In genomic region chr4:132514555-132515135, GRCm38 (mm10) we compare ENCODE assay signal across 8 mouse cellular contexts. TPM values are rescaled to one million over a fixed set of nuclear protein-coding genes. Genes with fewer than 3 reads are reported as not detected.
DNase-seq lines count a peak whose midpoint lies in the region; ATAC-seq and TF ChIP-seq lines count a peak whose summit lies in the region.

No protein-coding gene starts in this region.

- peak; percentile 70 for TF ChIP-seq RAD21 in CH12.LX (IDR thresholded peaks at IDR 0.05; ENCODE audit: low read depth, low read length)

- dilution Hi-C loops in CH12.LX (cut with MboI; ENCODE audit: extremely low pct_ligation_motif_present, extremely low pct_unique_long_range_greater_than_20kb, low sequenced_read_pairs) = no loop called here

- no peaks in the 10 kb centered on the region for H3K9me3 ChIP-seq in CH12.LX (replicated peaks; ENCODE audit: low read length)
- H3K9me3 ChIP-seq in forebrain, embryonic 11.5 days (ENCODE audit: control insufficient read depth, low read length) = no peaks in the 10 kb centered on the region
- no peaks in the 10 kb centered on the region for H3K9me3 ChIP-seq in heart, postnatal 0 days (replicated peaks; ENCODE audit: control insufficient read depth, low read length)

- H3K9ac ChIP-seq in CH12.LX (ENCODE audit: insufficient read depth, low read depth) = peak overlapping the region; percentile 99
- H3K9ac ChIP-seq in forebrain, embryonic 11.5 days (ENCODE audit: low read length) = peak overlapping the region; percentile 45
- peak overlapping the region; percentile 37 for H3K9ac ChIP-seq in heart, postnatal 0 days (replicated peaks; ENCODE audit: low read depth, low read length)

- H3K36me3 ChIP-seq in CH12.LX (replicated peaks in 1 of 2; ENCODE audit: control insufficient read depth in 1 of 2, insufficient read depth in 1 of 2, low read length in 1 of 2) = no peaks in the 10 kb centered on the region
- no peaks in the 10 kb centered on the region for H3K36me3 ChIP-seq in forebrain, embryonic 11.5 days (ENCODE audit: control insufficient read depth, insufficient read depth, low read length)
- H3K36me3 ChIP-seq in heart, postnatal 0 days (replicated peaks; ENCODE audit: control insufficient read depth, insufficient read depth, low read length) = no peaks in the 10 kb centered on the region

- H3K4me1 ChIP-seq in CH12.LX (ENCODE audit: control insufficient read depth in 1 of 2, insufficient read depth in 2 of 2) = peaks cover 3 to 33% of the 10 kb centered on the region in 2 experiments
- H3K4me1 ChIP-seq in forebrain, embryonic 11.5 days (replicated peaks; ENCODE audit: control insufficient read depth, insufficient read depth, low read length) = 0 out of 2 replicates have a peak, but pooled peaks cover 2% of the 10 kb centered on the region
- H3K4me1 ChIP-seq in heart, postnatal 0 days (ENCODE audit: control insufficient read depth, insufficient read depth) = peaks cover 8% of the 10 kb centered on the region; the same call in 1 of the 2 replicates
- H3K4me1 ChIP-seq in lung, adult 2 months (ENCODE audit: control insufficient read depth, insufficient read depth, low read length) = peaks cover 9% of the 10 kb centered on the region

- WGBS in forebrain, embryonic 11.5 days = 1% methylated on average over 21 of the region's 21 CpGs
- WGBS in heart, postnatal 0 days = 2% methylated on average over 21 of the region's 21 CpGs
- WGBS in lung, adult 2 months = 2% methylated on average over 21 of the region's 21 CpGs

- peak; percentile 69 to 74 for TF ChIP-seq CTCF in CH12.LX (conservative IDR thresholded peaks at IDR 0.05 in 1 of 2, IDR thresholded peaks at IDR 0.05 in 1 of 2; ENCODE audit: low read depth in 2 of 2, low read length in 2 of 2)
- TF ChIP-seq CTCF in heart, postnatal 0 days (IDR thresholded peaks at IDR 0.05; ENCODE audit: low read depth) = peak; percentile 82
- peak; percentile 75 for TF ChIP-seq CTCF in lung, adult 2 months (IDR thresholded peaks at IDR 0.05; ENCODE audit: insufficient read depth, low read length)

- DNase-seq in CH12.LX (ENCODE audit: extremely low read depth) = peak; percentile 88
- peak; percentile 87 for DNase-seq in c-Kit-positive CD71-positive TER-119-negative erythroid progenitor cells, embryonic 14.5 days (ENCODE audit: low read depth)
- DNase-seq in forebrain, embryonic 11.5 days (ENCODE audit: low spot score) = peak; percentile 92
- DNase-seq in heart, postnatal 0 days (ENCODE audit: low spot score) = peak; percentile 81
- DNase-seq in kidney, postnatal 36 days = peak; percentile 87 to 95
- peak; percentile 82 for DNase-seq in lung, adult 2 months
- peak; percentile 77 for DNase-seq in testis, postnatal 14 days (ENCODE audit: low spot score)

- in situ Hi-C loops in CH12.LX (cut with MboI; ENCODE audit: low pct_ligation_motif_present, low pct_unique_long_range_greater_than_20kb, low sequenced_read_pairs) = loop anchor here (5.0 to 25.0 kb wide), 3 partner anchors 102 to 427 kb away; partner anchors contain the start of genes Epb41 and Rab42

- 0 out of 2 replicates have a peak, but pooled peaks have one; percentile 23 for ATAC-seq in forebrain, embryonic 11.5 days (replicated peaks; ENCODE audit: low FRiP score)
- peak; percentile 31 for ATAC-seq in heart, postnatal 0 days (ENCODE audit: insufficient read depth, low read depth)
- ATAC-seq in neutrophil, adult 5-6 weeks (ENCODE audit: extremely low read depth, insufficient number of reproducible peaks, low FRiP score, poor library complexity, severe bottlenecking) = peak; percentile 27; the same call in 1 of the 2 replicates

- peak overlapping the region; percentile 52 to 64 (median 63) for H3K4me3 ChIP-seq in CH12.LX (replicated peaks in 1 of 3; ENCODE audit: low read depth in 2 of 3, low read length in 2 of 3, poor library complexity in 1 of 3)
- H3K4me3 ChIP-seq in forebrain, embryonic 11.5 days (ENCODE audit: low read depth, low read length) = peak overlapping the region; percentile 41
- peak overlapping the region; percentile 57 for H3K4me3 ChIP-seq in heart, postnatal 0 days (ENCODE audit: low read depth, low read length)
- peak overlapping the region; percentile 63 for H3K4me3 ChIP-seq in lung, adult 2 months (replicated peaks; ENCODE audit: extremely low read depth, low read depth, low read length)

- no peak for TF ChIP-seq EP300 in CH12.LX (IDR thresholded peaks at IDR 0.05; ENCODE audit: low read length)
- TF ChIP-seq EP300 in heart, postnatal 0 days (IDR thresholded peaks at IDR 0.05; ENCODE audit: low read depth) = peak; percentile 34; the same call in 1 of the 2 replicates

- H3K27me3 ChIP-seq in CH12.LX (replicated peaks) = no peaks in the 10 kb centered on the region
- H3K27me3 ChIP-seq in forebrain, embryonic 11.5 days (ENCODE audit: control insufficient read depth, insufficient read depth, low read length) = no peaks in the 10 kb centered on the region
- H3K27me3 ChIP-seq in heart, postnatal 0 days (ENCODE audit: control insufficient read depth, insufficient read depth, low read length) = no peaks in the 10 kb centered on the region

- peaks cover 5% of the 10 kb centered on the region for H3K79me2 ChIP-seq in CH12.LX (replicated peaks; ENCODE audit: control insufficient read depth, extremely low read depth, insufficient read depth, poor library complexity, severe bottlenecking)

- no peak for TF ChIP-seq POLR2A in CH12.LX (IDR thresholded peaks at IDR 0.05; ENCODE audit: low read depth, low read length)
- TF ChIP-seq POLR2A in lung, adult 2 months (IDR thresholded peaks at IDR 0.05; ENCODE audit: borderline replicate concordance, extremely low read depth, low read depth, low read length) = no peak

- H3K4me2 ChIP-seq in CH12.LX (ENCODE audit: insufficient read depth, low read depth, poor library complexity, severe bottlenecking) = peak overlapping the region; percentile 84
- H3K4me2 ChIP-seq in forebrain, embryonic 11.5 days (ENCODE audit: low read depth, low read length, severe bottlenecking) = peak overlapping the region; percentile 85
- peak overlapping the region; percentile 87 for H3K4me2 ChIP-seq in heart, postnatal 0 days (ENCODE audit: low read depth, low read length)

- peak overlapping the region; percentile 95 for H3K27ac ChIP-seq in CH12.LX (ENCODE audit: insufficient read depth, low read depth)
- no peak overlapping the region for H3K27ac ChIP-seq in forebrain, embryonic 11.5 days (ENCODE audit: low read depth, low read length)
- H3K27ac ChIP-seq in heart, postnatal 0 days (ENCODE audit: low read depth) = peak overlapping the region; percentile 84

TF ChIP-seq in CH12.LX, 34 proteins besides CTCF, POLR2A, EP300 and RAD21 (continues in another document):
- peak; percentile 11; the same call in 1 of the 2 replicates for TF ChIP-seq MEF2A (IDR thresholded peaks at IDR 0.05; ENCODE audit: borderline replicate concordance, low read depth, low read length)
- TF ChIP-seq CHD1 (IDR thresholded peaks at IDR 0.05; ENCODE audit: low read depth, low read length) = peak; percentile 95; the same call in 1 of the 2 replicates
- TF ChIP-seq SMC3 (IDR thresholded peaks at IDR 0.05; ENCODE audit: low read depth, low read length) = peak; percentile 61

RNA-seq across cellular contexts. Expression of gene Sesn2, which starts 4.3 kb away (rescaled TPM):
- total RNA-seq in CH12.LX (2012; rRNA removed) (44.3 and 68.1 TPM in 2 replicates), CH12.LX (2014; rRNA removed) (35.4 and 35.6 TPM in 2 replicates)
- polyA plus RNA-seq in CH12.LX (2012; ENCODE audit: insufficient read length, low read depth) = 31.5 and 40.1 TPM in 2 replicates
- 9.4 and 9.5 TPM in 2 replicates for polyA plus RNA-seq in forebrain, embryonic 11.5 days (2014; fragmentation: Nextera tagmentation; extraction: Ambion mirVana)
- total RNA-seq in heart, postnatal 0 days (2014; rRNA removed; ENCODE audit: low replicate concordance) = 6.2 and 8.9 TPM in 2 replicates
- polyA plus RNA-seq in heart, postnatal 0 days (2015; fragmentation: Nextera tagmentation; extraction: Ambion mirVana) = 5.0 and 5.2 TPM in 2 replicates
- 11.5 and 14.1 TPM in 2 replicates for polyA plus RNA-seq in lung, adult 2 months (2012; rRNA removed)
- 30.6 and 33.4 TPM in 2 replicates for total RNA-seq in neutrophil, adult 5-6 weeks (2017)

RNA-seq across cellular contexts. Expression of gene Atpif1, which starts 18.8 kb away (rescaled TPM):
- total RNA-seq in CH12.LX (2012; rRNA removed) (263 and 292 TPM in 2 replicates), CH12.LX (2014; rRNA removed) (342 and 353 TPM in 2 replicates)
- 397 TPM in 2 replicates for polyA plus RNA-seq in CH12.LX (2012; ENCODE audit: insufficient read length, low read depth)
- polyA plus RNA-seq in forebrain, embryonic 11.5 days (2014; fragmentation: Nextera tagmentation; extraction: Ambion mirVana) = 905 and 906 TPM in 2 replicates
- 340 and 524 TPM in 2 replicates for total RNA-seq in heart, postnatal 0 days (2014; rRNA removed; ENCODE audit: low replicate concordance)
- 2,178 and 2,289 TPM in 2 replicates for polyA plus RNA-seq in heart, postnatal 0 days (2015; fragmentation: Nextera tagmentation; extraction: Ambion mirVana)
- 68.3 and 93.0 TPM in 2 replicates for polyA plus RNA-seq in lung, adult 2 months (2012; rRNA removed)
- total RNA-seq in neutrophil, adult 5-6 weeks (2017) = 127 and 138 TPM in 2 replicates

RNA-seq across cellular contexts. Expression of gene Dnajc8, which starts 20.7 kb away (rescaled TPM):
- total RNA-seq in CH12.LX (2012; rRNA removed) = 117 and 129 TPM in 2 replicates
- total RNA-seq in CH12.LX (2014; rRNA removed) = 187 and 189 TPM in 2 replicates
- 319 and 325 TPM in 2 replicates for polyA plus RNA-seq in CH12.LX (2012; ENCODE audit: insufficient read length, low read depth)
- polyA plus RNA-seq in forebrain, embryonic 11.5 days (2014; fragmentation: Nextera tagmentation; extraction: Ambion mirVana) = 208 and 217 TPM in 2 replicates
- total RNA-seq in heart, postnatal 0 days (2014; rRNA removed; ENCODE audit: low replicate concordance) = 64.0 and 104 TPM in 2 replicates
- 94.1 and 96.2 TPM in 2 replicates for polyA plus RNA-seq in heart, postnatal 0 days (2015; fragmentation: Nextera tagmentation; extraction: Ambion mirVana)
- polyA plus RNA-seq in lung, adult 2 months (2012; rRNA removed) = 25.0 and 41.8 TPM in 2 replicates
- total RNA-seq in neutrophil, adult 5-6 weeks (2017) = 327 and 337 TPM in 2 replicates

RNA-seq across cellular contexts. Expression of gene Ptafr, which starts 49.2 kb away (rescaled TPM):
- total RNA-seq in CH12.LX (2012; rRNA removed) (0.04 TPM in 1 of 2 replicates, not detected in the other), CH12.LX (2014; rRNA removed) (0.31 and 0.34 TPM in 2 replicates)
- 0.65 and 1.1 TPM in 2 replicates for polyA plus RNA-seq in CH12.LX (2012; ENCODE audit: insufficient read length, low read depth)
- polyA plus RNA-seq in forebrain, embryonic 11.5 days (2014; fragmentation: Nextera tagmentation; extraction: Ambion mirVana) = 0.25 and 0.40 TPM in 2 replicates
- 0.08 and 1.5 TPM in 2 replicates for total RNA-seq in heart, postnatal 0 days (2014; rRNA removed; ENCODE audit: low replicate concordance)
- 0.61 and 0.71 TPM in 2 replicates for polyA plus RNA-seq in heart, postnatal 0 days (2015; fragmentation: Nextera tagmentation; extraction: Ambion mirVana)
- 5.0 and 5.3 TPM in 2 replicates for polyA plus RNA-seq in lung, adult 2 months (2012; rRNA removed)
- total RNA-seq in neutrophil, adult 5-6 weeks (2017) = 135 and 136 TPM in 2 replicates

RNA-seq across cellular contexts. Expression of gene Med18, which starts 50.9 kb away (rescaled TPM):
- total RNA-seq in CH12.LX (2012; rRNA removed) = 17.6 and 20.9 TPM in 2 replicates
- 13.9 and 15.5 TPM in 2 replicates for total RNA-seq in CH12.LX (2014; rRNA removed)
- polyA plus RNA-seq in CH12.LX (2012; ENCODE audit: insufficient read length, low read depth) = 12.7 TPM in 2 replicates
- polyA plus RNA-seq in forebrain, embryonic 11.5 days (2014; fragmentation: Nextera tagmentation; extraction: Ambion mirVana) = 27.2 and 31.8 TPM in 2 replicates
- 6.6 TPM in 2 replicates for total RNA-seq in heart, postnatal 0 days (2014; rRNA removed; ENCODE audit: low replicate concordance)
- polyA plus RNA-seq in heart, postnatal 0 days (2015; fragmentation: Nextera tagmentation; extraction: Ambion mirVana) = 10.2 TPM in 2 replicates
- polyA plus RNA-seq in lung, adult 2 months (2012; rRNA removed) = 2.9 and 4.3 TPM in 2 replicates
- total RNA-seq in neutrophil, adult 5-6 weeks (2017) = 2.9 and 10.1 TPM in 2 replicates

Comparison
In these comparisons a context has a peak if more than half of its experiments do, and no peak if none do; other contexts are left out.
1. H3K9ac ChIP-seq: peak in every context shown above with its lines; median percentile 99 in CH12.LX; 45 in forebrain, embryonic 11.5 days; 37 in heart, postnatal 0 days.